17 mouse cellular contexts compared by ENCODE assay signal in genomic region chr6:88042336-88042735, GRCm38 (mm10). TPM values are rescaled to one million over a fixed set of nuclear protein-coding genes. Genes with fewer than 3 reads are reported as not detected.
DNase-seq lines count a peak whose midpoint lies in the region; ATAC-seq and TF ChIP-seq lines count a peak whose summit lies in the region.
"Had no signal": no experiment of that assay in that cellular context is flagged by ENCODE, and none has a peak within 500 bp of the region (broad histone marks: within the 10 kb centered on the region; RNA-seq: fewer than 3 reads in every experiment).

No protein-coding gene starts in this region.

- DNase-seq in heart, embryonic 10.5 days (ENCODE audit: low spot score) = no peak
- DNase-seq in heart, adult 9 months (ENCODE audit: low spot score in 2 of 2) = no peak
- no peak for DNase-seq in kidney, postnatal 4 days
- no peak for DNase-seq in neural tube, embryonic 10.5 days (ENCODE audit: extremely low spot score, low spot score)
- no peak for DNase-seq in stomach, postnatal 0 days (ENCODE audit: low spot score)
- no peak for DNase-seq in embryo, embryonic 10 days (ENCODE audit: low spot score)
- DNase-seq: adrenal gland, postnatal 14 days; B cell, adult 2 months; cerebellum, adult 8-10 months; kidney, adult 2 months; kidney, postnatal 25 days; thymus, postnatal 25 days had no signal

- H3K4me1 ChIP-seq in heart, embryonic 10.5 days = peaks cover 42% of the 10 kb centered on the region
- H3K4me1 ChIP-seq in kidney, embryonic 16.5 days (ENCODE audit: insufficient read depth, low read length) = peaks cover 21% of the 10 kb centered on the region
- H3K4me1 ChIP-seq in neural tube, embryonic 13.5 days (replicated peaks) = peaks cover 34% of the 10 kb centered on the region
- H3K4me1 ChIP-seq in stomach, postnatal 0 days (replicated peaks; ENCODE audit: control insufficient read depth, insufficient read depth) = peaks cover 6% of the 10 kb centered on the region

- H3K4me2 ChIP-seq in kidney, embryonic 16.5 days (replicated peaks; ENCODE audit: low read depth, low read length) = no peak overlapping the region
- H3K4me2 ChIP-seq in neural tube, embryonic 13.5 days = 0 out of 2 replicates have a peak overlapping the region, but pooled peaks have one; percentile 97
- H3K4me2 ChIP-seq in stomach, postnatal 0 days (replicated peaks; ENCODE audit: low read depth) = no peak overlapping the region

- ATAC-seq in kidney, embryonic 16.5 days (ENCODE audit: low FRiP score, low TSS enrichment) = no peak
- no peak for ATAC-seq in neural tube, embryonic 13.5 days (ENCODE audit: low read depth)
- ATAC-seq in stomach, postnatal 0 days (ENCODE audit: low FRiP score, low TSS enrichment) = no peak
- ATAC-seq: hindbrain, embryonic 16.5 days had no signal

- no peak for TF ChIP-seq EP300 in stomach, postnatal 0 days (optimal IDR thresholded peaks at IDR 0.05)

- peak overlapping the region; percentile 9; the same call in 1 of the 2 replicates for H3K4me3 ChIP-seq in heart, embryonic 10.5 days
- H3K4me3 ChIP-seq in kidney, embryonic 16.5 days (ENCODE audit: low read length) = no peak overlapping the region
- no peak overlapping the region for H3K4me3 ChIP-seq in neural tube, embryonic 13.5 days
- H3K4me3 ChIP-seq in stomach, postnatal 0 days (ENCODE audit: low read depth, low read length) = no peak overlapping the region
- H3K4me3 ChIP-seq: limb, embryonic 13.5 days; neural tube, embryonic 15.5 days had no signal

- WGBS in heart, embryonic 10.5 days = 77% methylated on average over 3 of the region's 3 CpGs
- WGBS in kidney, embryonic 16.5 days = 83% methylated on average over 3 of the region's 3 CpGs
- WGBS in neural tube, embryonic 13.5 days = over 99% methylated on average over 3 of the region's 3 CpGs
- 81% methylated on average over 3 of the region's 3 CpGs for WGBS in stomach, postnatal 0 days

- no peak for TF ChIP-seq CTCF in stomach, postnatal 0 days (IDR thresholded peaks at IDR 0.05; ENCODE audit: low read depth)

- no peaks in the 10 kb centered on the region for H3K27me3 ChIP-seq in heart, embryonic 10.5 days (ENCODE audit: insufficient read depth, poor library complexity, severe bottlenecking)
- H3K27me3 ChIP-seq in kidney, embryonic 16.5 days (ENCODE audit: insufficient read depth, low read length) = no peaks in the 10 kb centered on the region
- H3K27me3 ChIP-seq in neural tube, embryonic 13.5 days = peaks cover 11% of the 10 kb centered on the region
- H3K27me3 ChIP-seq in stomach, postnatal 0 days (ENCODE audit: control insufficient read depth, insufficient read depth, low read length) = no peaks in the 10 kb centered on the region

- H3K27ac ChIP-seq in heart, embryonic 10.5 days = peak overlapping the region; percentile 17; the same call in 1 of the 2 replicates
- H3K27ac ChIP-seq in kidney, embryonic 16.5 days (ENCODE audit: low read length) = no peak overlapping the region
- H3K27ac ChIP-seq in neural tube, embryonic 13.5 days (replicated peaks) = no peak overlapping the region
- H3K27ac ChIP-seq in stomach, postnatal 0 days (replicated peaks) = peak overlapping the region; percentile 24; the same call in 1 of the 2 replicates
- H3K27ac ChIP-seq: limb, embryonic 13.5 days; neural tube, embryonic 15.5 days had no signal

- H3K9me3 ChIP-seq in heart, embryonic 10.5 days = no peaks in the 10 kb centered on the region
- H3K9me3 ChIP-seq in kidney, embryonic 16.5 days (ENCODE audit: low read length) = no peaks in the 10 kb centered on the region
- H3K9me3 ChIP-seq in neural tube, embryonic 13.5 days = no peaks in the 10 kb centered on the region
- H3K9me3 ChIP-seq in stomach, postnatal 0 days (ENCODE audit: control insufficient read depth, low read length) = no peaks in the 10 kb centered on the region
- H3K9me3 ChIP-seq: limb, embryonic 13.5 days; neural tube, embryonic 15.5 days had no signal

- H3K36me3 ChIP-seq in heart, embryonic 10.5 days = peaks cover 10% of the 10 kb centered on the region
- H3K36me3 ChIP-seq in kidney, embryonic 16.5 days (ENCODE audit: insufficient read depth, low read length) = peaks cover 7% of the 10 kb centered on the region; the same call in 1 of the 2 replicates
- peaks cover 8% of the 10 kb centered on the region for H3K36me3 ChIP-seq in neural tube, embryonic 13.5 days
- no peaks in the 10 kb centered on the region; the same call in 1 of the 2 replicates for H3K36me3 ChIP-seq in stomach, postnatal 0 days (ENCODE audit: control insufficient read depth, insufficient read depth, low read length)

- 0 out of 2 replicates have a peak overlapping the region, but pooled peaks have one; percentile 2 for H3K9ac ChIP-seq in kidney, embryonic 16.5 days (replicated peaks; ENCODE audit: low read length)
- no peak overlapping the region for H3K9ac ChIP-seq in neural tube, embryonic 13.5 days
- no peak overlapping the region; the same call in 1 of the 2 replicates for H3K9ac ChIP-seq in stomach, postnatal 0 days (ENCODE audit: low read length)
- H3K9ac ChIP-seq: neural tube, embryonic 15.5 days had no signal

RNA-seq across cellular contexts. Expression of gene Rab7, which starts 2.7 kb away (rescaled TPM):
- polyA plus RNA-seq in heart, embryonic 10.5 days (2016; fragmentation: Nextera tagmentation; extraction: Ambion mirVana) = 217 and 229 TPM in 2 replicates
- 259 and 261 TPM in 2 replicates for polyA plus RNA-seq in kidney, embryonic 16.5 days (2015; fragmentation: Nextera tagmentation; extraction: Ambion mirVana)
- 324 and 327 TPM in 2 replicates for polyA plus RNA-seq in neural tube, embryonic 13.5 days (2015; fragmentation: Nextera tagmentation; extraction: Ambion mirVana)
- polyA plus RNA-seq in stomach, postnatal 0 days (2015; fragmentation: Nextera tagmentation; extraction: Ambion mirVana) = 179 and 198 TPM in 2 replicates

RNA-seq across cellular contexts. Expression of gene Rpn1, which starts 41.9 kb away (rescaled TPM):
- 268 and 346 TPM in 2 replicates for polyA plus RNA-seq in heart, embryonic 10.5 days (2016; fragmentation: Nextera tagmentation; extraction: Ambion mirVana)
- 457 and 473 TPM in 2 replicates for polyA plus RNA-seq in kidney, embryonic 16.5 days (2015; fragmentation: Nextera tagmentation; extraction: Ambion mirVana)
- polyA plus RNA-seq in neural tube, embryonic 13.5 days (2015; fragmentation: Nextera tagmentation; extraction: Ambion mirVana) = 286 and 299 TPM in 2 replicates
- polyA plus RNA-seq in stomach, postnatal 0 days (2015; fragmentation: Nextera tagmentation; extraction: Ambion mirVana) = 265 and 266 TPM in 2 replicates

Comparison
In these comparisons a context has a peak if more than half of its experiments do, and no peak if none do; other contexts are left out.
1. H3K27ac ChIP-seq: peak in heart, embryonic 10.5 days (single experiment) and stomach, postnatal 0 days (single experiment); none in kidney, embryonic 16.5 days (single experiment) and neural tube, embryonic 13.5 days (single experiment).